Mouse (Mus musculus): ENCODE measurements around the gene Wdr53.

DNA sequence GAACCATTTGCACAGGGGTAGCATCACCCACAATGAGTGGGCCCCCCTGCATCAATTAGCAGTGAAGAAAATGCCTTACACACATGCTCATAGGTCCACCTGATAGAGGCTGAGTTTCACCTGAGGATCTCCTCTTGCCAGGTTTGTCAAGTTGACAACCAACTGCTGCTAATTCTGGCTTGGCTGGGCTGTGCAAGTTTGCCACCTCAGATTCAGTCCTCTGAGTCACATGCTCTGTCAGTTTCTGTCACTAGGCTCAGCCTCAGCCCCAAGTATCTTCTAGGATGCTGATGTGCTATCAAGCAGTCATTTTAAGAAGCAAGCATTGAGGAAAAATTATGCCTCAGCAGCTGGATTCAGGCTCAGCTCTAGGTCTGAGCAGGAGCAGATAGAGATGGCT lies 32.9 kb upstream of the Wdr53 start:
- TF ChIP-seq ZNF384 (IDR thresholded peaks at IDR 0.05; ENCODE audit: low read depth, low read length) = no peak
- TF ChIP-seq POLR2A (IDR thresholded peaks at IDR 0.05; ENCODE audit: control insufficient read depth in 1 of 2, insufficient read depth in 1 of 2, low read depth in 1 of 2, low read length in 2 of 2, poor library complexity in 1 of 2) = no peak
- TF ChIP-seq E2F4 (IDR thresholded peaks at IDR 0.05; ENCODE audit: borderline replicate concordance, low read depth, low read length) = no peak
- TF ChIP-seq NRF1 (IDR thresholded peaks at IDR 0.05; ENCODE audit: insufficient read depth, low read depth, low read length, poor library complexity, severe bottlenecking) = no peak
- TF ChIP-seq CTCF (IDR thresholded peaks at IDR 0.05 in 2 of 3, conservative IDR thresholded peaks at IDR 0.05 in 1 of 3; ENCODE audit: control insufficient read depth in 1 of 3, insufficient read depth in 1 of 3, low read depth in 2 of 3, low read length in 3 of 3, poor library complexity in 1 of 3, severe bottlenecking in 1 of 3) = no peak
- no peak for TF ChIP-seq GABPA (IDR thresholded peaks at IDR 0.05; ENCODE audit: low read depth, low read length)
- TF ChIP-seq BHLHE40 (IDR thresholded peaks at IDR 0.05; ENCODE audit: borderline replicate concordance, low read depth, low read length) = no peak
- TF ChIP-seq UBTF (IDR thresholded peaks at IDR 0.05; ENCODE audit: borderline replicate concordance, insufficient read depth, low read depth, low read length) = no peak
- no peak for TF ChIP-seq EP300 (IDR thresholded peaks at IDR 0.05; ENCODE audit: low read depth in 1 of 2, low read length in 2 of 2)
- no peak for TF ChIP-seq USF1 (IDR thresholded peaks at IDR 0.05; ENCODE audit: low read depth, low read length)
- no peak for TF ChIP-seq MAFK (IDR thresholded peaks at IDR 0.05; ENCODE audit: borderline replicate concordance, low read depth, low read length)

All from MEL (cell line).